Mouse (Mus musculus) cerebellum, postnatal 4 days (tissue): ENCODE measurements around the gene Hspb11.
A peak's percentile ranks its signal among the peaks of the same experiment; 100 is the strongest.

Experiments used
- DNase-seq, 2 experiments: peaks; one replicate each; pipeline ENCODE4 v3.0.0; 2022; ENCODE audit warnings: low spot score in 2 of 2, mixed read lengths in 1 of 2

Gene Hspb11

GRCm38 (mm10) chr4:107313690-107314478 lies 60.5 kb downstream of the Hspb11 start, which contains the start of gene Yipf1:
Gene Yipf1 (plus strand): TSS chr4:107314363.
- DNase-seq: peak; percentile 77 to 83

- no peak for DNase-seq
Observed at GRCm38 (mm10) chr4:107314479-107314805, 61.0 kb downstream of the Hspb11 start.

GRCm38 (mm10) chr4:107318646-107319045 lies 65.3 kb downstream of the Hspb11 start:
- no peak for DNase-seq

DNA sequence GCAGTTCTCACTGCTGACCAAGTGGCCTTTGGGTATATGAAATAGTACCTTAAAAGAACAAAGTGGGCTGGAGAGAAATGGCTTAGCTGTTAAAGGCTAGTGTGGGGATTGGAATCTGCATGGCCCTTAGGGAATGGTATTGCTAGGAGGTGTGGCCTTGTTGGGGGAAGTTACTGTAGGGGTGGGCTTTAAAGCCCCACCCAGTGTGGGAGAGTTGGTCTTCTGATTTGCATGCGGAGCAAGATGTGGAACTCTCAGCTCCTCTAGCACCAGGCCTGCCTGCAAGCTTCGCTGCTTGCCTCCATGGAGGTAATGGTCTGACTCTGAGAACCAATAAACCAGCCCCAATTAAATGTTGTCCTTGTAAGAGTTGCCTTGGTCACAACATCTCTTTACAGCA lies 67.6 kb downstream of the Hspb11 start:
- DNase-seq: no peak

DNA sequence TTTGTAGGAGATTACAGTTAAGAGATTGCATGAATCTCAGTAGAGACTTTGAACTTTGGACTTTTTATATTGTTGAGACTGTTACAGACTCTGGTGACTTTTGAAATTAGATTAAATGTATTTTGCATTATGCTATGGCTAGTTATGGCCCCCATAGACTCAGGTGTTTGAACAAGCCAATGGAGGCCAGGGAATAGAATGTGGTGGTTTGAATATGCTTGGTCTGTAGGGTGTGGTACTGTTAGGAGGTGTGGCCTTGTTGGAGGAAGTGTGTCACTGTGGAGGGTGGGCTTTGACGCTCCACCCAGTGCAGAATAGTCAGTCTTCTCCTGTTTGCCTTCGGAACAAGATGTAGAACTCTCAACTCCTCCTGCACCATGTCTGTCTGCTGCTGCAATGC lies 69.7 kb downstream of the Hspb11 start:
- DNase-seq: no peak

- no peak for DNase-seq
Observed at GRCm38 (mm10) chr4:107328530-107328929, 75.1 kb downstream of the Hspb11 start.
